Mouse (Mus musculus) megakaryocyte, adult 5-6 weeks (primary cell): ENCODE results near the gene Tmem221. TPM values are rescaled to one million over a fixed set of nuclear protein-coding genes. Genes with fewer than 3 reads are reported as not detected.
A peak's percentile ranks its signal among the peaks of the same experiment; 100 is the strongest.

ENCODE experiments used
- ATAC-seq: 2 replicates; pipeline ENCODE4 v1.8.0; 2016; ENCODE audit warnings: mild to moderate bottlenecking, inconsistent platforms; ENCODE audit not compliant: poor library complexity, severe bottlenecking
- total RNA-seq, 2 experiments: library from RNA; stranded (forward) in 1 of 2; stranded (reverse) in 1 of 2; fragments of 153-499, 151-499 nt in 1 of 2; fragments of 221-1000, 200-1000 nt in 1 of 2; gene quantifications; 2 replicates each; pipeline versions ENCODE4 v1.2.3 to v1.2.4; 2015 to 2017

Tmem221 gene
- total RNA-seq (2015) (1.7 and 1.8 TPM in 2 replicates), total RNA-seq (2017) (0.57 and 0.99 TPM in 2 replicates)

DNA sequence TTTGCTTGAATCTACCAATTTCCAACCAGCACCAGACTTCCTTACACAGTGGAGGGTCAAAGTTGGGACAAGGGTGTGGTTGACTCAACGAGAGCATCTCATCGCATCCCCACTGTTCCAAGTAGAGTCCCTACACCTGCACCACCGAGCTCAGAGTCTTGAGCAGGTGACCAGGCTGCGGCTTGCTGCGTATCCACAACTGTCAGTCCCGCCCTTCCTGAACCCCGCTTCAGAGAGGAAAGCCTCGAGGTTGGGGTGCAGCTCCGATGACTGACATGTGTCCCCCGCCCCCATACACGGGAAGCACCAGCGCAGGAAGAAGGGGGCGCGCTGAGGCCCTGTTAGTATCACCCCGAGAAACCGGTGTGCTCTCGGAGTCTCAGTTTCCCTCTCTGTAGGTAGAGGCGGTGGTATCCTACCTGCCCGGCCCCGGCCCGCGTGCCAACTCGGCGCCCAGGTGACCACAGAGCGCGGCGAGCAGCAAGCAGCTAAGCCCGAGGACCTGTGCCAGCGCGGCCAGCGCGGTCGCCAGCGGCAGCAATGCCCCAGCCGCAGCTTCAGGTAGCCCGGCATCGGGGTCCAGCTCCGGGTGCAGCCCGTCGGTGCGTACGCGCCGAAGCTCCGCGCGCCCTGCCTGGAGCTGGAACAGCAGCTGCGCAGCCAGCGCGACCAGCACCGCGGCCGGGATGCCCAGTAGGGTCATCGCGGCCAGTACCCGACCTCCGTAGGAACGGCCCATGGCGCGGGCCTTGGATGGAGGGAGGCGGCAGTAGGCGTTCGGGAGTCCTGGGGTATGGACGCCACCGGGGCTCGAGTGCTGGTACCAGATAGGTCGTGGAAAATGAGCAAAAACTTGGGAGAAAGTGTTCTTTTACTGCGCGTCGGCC lies at the start of gene Tmem221:
Tmem221 (minus strand) TSS at position 801 of the 887 bp plus-strand sequence.
- no peak for ATAC-seq

DNA sequence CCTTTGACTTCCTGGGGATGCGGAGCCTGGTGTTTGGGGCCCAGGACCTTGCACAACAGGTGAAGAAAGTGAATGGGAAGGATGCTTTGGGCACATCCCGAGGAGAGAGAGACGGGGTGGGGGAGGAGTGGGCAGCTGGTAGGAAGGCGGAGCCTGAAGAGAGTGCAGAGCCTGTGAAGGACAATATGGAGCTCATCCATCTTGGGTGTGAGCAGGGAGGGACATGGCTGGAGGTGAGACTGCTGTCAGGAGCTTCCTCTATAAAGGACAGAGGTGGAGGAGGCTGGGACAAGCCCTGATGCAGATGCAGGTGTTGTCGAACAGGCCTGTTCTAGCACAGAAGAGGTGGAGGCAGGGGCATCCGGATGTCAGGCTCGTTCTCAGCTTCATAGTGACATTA lies 45.4 kb upstream of the Tmem221 start:
- ATAC-seq: no peak

DNA sequence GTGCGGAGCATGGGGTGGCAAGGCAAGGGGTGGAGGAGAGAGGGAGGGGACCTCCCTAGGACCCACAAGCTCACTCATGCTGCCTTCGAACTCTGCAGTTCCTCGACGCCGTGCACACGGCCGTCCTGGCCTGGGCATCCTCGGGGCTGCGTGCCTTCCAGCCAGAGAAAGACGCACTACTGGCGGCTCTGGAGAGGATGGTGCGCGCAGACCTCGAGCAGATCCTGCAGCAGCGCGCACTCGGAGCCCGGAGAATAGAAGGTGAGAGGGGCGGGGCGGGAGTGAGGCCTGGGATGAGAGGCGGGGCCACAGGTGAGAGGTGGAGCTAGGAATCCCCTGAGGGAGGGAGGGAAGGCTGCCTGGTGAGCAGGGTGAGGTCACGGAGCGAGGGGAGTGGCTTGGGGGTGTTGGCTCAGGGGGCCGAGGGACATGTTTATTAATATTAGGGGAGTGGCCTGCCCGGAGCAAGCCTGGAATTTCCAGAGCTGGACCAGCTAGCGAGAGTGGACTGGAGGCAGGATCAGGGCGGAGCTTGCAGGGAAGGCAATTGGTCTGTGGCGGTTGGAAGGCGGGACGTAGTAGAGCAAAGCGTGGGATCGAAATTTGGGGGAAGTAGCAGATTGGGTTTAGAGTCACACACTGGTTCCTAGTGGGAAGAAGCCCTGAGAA lies 44.1 kb upstream of the Tmem221 start:
- ATAC-seq: peak; percentile 61

DNA sequence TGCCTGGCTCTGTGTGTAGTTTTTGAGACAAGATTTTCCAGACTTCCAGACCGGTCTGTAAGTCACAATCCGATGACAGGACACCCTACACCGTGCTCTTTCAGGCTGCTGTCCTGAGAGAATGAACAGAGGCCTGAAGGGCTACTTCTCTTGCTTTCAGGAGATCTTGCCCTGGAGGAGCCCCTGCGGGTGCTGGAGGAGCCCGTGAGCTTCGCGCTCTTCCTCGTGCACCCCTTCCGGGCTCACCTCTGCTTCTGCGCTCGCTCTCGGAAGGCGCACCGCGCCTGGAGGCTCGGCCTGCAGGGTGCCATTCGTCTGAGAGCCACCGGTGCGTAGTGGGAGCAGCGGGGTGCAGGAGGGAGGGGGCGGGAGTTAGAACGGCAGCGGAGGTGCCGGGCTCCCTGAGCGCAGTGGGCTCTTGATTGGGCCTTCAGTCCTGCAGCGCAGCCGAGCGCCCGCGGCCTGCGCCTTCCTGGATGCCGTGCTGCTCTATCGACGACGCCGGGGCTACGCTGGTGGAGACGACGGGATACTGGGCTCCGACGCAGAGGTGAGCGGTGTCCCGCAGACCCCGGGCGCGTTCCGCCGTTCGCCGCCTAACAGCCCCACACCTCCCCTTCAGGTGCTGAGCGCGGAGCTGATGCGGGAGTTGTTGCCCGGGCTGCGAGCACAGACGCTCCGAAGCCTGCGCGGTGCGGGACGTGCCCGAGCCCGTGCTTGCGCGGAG lies 43.4 kb upstream of the Tmem221 start:
- ATAC-seq: peak; percentile 13; the same call in 1 of the 2 replicates

DNA sequence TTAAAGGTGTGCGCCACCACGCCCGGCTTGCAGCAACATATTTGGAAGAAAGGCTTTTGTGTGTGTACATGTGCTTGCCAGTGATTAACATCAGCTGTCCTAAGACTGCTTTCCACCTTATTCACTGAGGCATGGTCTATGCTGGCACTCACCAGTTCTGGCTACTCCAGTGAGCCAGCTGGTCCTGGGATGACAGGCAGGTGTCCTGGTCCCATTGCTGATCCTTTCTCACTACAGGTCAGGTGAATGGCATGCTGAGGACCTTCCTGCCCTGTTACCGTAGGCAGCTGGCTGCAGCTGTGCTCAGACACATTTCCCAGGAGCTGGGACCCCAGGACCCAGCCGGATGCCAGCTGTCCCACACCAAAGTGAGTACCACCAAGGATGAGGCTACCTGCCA lies 40.2 kb upstream of the Tmem221 start:
- ATAC-seq: no peak

DNA sequence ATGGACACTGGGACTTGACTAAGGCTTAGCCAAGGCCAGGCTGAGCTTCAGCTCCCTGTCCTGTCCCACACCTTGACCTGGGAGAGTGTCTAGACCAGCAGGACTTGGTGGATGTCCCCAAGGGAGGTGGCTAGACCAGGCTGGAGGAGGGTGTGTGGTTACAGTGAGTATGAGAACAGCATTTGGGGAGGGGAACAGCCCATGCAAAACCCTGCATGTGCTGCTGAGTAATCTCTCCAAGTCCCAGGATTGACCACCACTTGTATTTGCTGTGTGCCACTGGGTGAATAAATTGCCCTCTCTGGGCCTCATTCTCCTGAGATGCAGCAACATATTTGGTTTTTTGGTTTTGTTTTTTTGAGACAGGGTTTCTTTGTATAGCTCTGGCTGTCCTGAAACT lies 39.7 kb upstream of the Tmem221 start:
- no peak for ATAC-seq

DNA sequence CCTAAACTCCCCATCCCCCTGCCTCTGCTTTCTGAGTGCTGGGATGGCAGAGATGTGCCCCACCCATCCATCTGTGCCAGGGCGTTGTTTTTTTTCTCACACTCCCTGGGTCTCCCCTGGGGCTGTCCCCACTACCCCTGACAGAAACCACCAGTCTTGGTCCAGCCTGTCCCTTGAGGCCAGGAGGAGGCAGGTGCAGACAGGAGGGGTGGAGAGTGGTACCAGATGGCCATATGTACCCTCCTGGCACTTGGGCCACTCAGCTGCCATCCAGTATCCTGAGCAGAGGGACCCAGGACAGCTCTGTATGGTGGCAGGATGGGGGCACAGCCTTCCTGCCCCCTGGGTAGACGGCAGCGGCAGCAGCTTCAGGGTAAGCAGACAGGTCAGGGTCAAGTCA lies 38.8 kb upstream of the Tmem221 start, which contains the start of gene Fam129c:
Fam129c (plus strand) TSS at position 198 of the 400 bp plus-strand sequence.
- no peak for ATAC-seq

DNA sequence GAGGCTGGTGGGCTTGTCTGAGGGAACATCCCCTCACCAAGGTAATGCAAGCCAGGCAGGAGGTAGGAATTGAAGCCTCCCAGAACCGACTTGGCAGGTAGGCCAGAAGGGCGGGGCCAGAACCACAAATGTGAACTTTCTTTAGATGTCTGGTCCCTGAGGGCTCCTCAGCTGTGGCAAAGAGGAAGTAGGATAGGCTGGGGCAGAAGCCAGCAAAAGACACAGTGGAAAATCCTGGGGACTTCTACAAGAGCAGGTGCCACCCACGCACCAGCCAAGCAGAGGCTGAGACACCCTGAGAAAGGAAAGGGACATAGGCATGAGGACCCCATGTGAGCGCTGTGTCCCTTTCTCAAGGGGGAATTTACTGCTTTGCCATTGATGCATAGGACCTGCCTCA lies 38.1 kb upstream of the Tmem221 start:
- ATAC-seq: peak; percentile 19; the same call in 1 of the 2 replicates

DNA sequence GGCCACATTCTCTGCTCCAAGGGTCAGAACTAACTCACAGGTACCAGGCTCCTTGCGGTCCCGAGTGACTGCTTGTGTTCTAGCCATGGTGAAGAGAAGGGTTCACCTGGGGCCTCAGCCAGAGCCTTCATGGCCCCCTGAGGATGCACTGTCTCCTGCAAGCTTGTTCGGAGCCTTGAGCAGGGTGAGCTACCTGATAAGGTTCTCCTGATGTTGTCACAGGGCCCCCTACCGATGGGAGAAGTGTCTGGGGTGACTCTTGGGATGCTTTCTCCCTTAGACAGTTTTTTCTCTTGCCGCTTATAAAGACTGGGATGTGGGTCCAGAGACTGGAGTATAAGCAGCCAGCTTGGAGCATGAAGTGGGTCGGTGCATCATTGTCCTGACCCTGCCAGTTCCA lies 37.7 kb upstream of the Tmem221 start:
- ATAC-seq: no peak

DNA sequence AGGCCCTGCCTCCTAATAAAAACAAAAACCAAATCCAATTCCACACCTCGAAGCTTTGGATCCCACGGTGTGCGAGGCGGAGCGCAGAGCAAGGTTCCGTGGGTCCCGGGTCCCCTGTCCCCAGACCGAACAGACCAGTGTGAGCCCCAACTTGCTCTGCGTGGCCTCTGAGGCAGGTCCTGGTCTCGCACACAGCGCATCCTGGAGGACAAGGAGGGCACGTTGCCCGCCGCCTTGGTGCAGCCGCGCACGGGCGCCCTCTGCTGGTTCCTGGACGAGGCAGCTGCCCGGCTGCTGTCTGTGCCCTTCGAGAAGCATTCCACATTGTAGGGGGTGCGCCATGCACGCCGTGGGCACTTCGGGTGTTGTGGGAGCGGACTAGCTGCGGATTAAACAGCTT lies 37.2 kb upstream of the Tmem221 start:
- peak; percentile 72 for ATAC-seq

DNA sequence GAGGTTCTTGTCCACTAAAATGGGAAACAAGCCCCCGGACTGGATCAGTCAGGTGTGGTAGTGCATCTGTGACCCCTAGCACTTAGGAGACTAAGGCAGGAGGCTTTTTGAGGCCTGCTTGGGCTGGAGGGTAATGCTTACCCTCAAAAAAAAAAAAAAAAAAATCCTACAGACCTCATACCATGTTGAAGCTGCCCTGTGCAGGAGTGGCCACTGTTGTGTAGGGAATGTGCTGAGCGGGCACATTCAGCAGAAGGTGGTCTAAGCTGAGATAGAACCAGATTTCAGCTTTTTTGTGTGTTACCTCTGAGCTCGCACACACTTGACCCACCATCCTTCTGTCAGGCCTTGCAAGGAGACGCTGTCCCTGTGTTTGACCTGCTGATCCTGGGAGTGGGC lies 35.7 kb upstream of the Tmem221 start:
- no peak for ATAC-seq

DNA sequence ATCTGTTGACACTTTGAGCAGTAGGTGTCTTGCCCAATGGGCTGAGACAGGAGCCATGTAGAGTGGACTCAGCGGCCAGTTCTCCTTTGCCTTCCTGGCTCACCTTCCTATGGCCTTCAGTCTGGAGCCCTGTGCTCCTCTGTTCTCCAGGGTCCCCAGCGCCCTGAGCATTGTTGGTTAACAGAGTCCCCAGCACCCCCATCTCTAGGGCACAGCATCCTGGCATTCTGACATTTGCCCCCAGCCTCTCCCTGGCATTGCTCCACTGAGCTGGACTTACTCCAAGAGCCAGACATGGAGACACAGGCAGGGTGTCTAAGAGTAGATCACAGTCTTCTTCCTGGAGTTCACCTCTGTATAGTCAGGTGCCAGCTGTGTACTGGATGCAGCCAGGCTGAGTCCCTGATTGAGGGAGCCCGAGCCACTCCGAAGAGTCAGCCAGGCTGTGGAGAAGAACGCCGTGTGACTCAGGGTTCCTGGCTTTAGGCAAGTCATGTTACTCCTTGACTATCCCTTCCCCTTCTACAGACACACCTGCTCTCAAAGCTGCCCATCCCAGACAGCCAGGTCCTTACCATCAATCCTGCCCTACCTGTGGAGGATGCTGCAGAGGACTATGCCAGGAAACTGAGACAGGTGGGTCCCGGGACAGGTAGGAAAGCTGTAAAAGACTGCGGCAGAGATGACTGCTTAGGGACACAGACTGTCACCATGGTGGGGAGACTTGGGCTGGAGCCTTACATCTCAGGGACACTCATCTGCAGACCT lies 35.1 kb upstream of the Tmem221 start:
- ATAC-seq: no peak

DNA sequence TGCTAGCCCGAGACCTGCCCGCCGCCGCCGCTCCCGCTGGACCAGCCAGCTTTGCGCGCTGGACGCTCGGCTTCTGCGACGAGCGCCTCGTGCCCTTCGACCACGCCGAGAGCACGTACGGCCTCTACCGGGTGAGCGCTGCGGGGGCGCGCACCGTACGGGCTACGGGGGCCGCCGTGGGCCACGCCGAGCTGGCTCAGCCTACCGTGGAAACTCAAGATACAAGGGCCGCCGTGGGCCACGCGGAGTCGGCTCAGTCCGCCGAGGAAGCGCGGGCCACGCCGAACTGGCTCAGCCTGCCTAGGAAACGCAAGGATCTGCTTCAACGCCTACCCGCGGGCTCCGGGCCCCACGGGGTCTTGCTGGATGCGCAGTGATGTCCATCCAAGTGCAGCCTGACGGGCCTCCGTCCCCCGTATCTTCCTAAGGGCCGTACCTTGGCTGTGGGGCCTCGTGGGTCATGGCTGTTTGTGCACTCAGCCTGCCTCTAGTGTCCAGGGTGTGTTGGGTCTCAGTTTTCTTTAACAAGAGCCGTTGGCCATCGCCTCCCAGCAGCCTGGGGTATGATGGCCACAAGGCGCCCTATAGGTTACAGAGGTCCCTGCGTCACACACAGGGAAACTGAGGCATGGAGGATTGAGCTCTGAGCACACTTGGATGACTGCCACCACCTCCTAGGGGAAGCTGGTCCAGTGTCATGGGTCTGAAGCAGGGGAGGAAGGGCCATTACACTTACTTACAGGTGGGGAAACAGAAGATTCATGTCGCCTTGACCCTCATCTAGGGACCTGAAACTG lies 33.9 kb upstream of the Tmem221 start:
- peak; percentile 19; the same call in 1 of the 2 replicates for ATAC-seq

DNA sequence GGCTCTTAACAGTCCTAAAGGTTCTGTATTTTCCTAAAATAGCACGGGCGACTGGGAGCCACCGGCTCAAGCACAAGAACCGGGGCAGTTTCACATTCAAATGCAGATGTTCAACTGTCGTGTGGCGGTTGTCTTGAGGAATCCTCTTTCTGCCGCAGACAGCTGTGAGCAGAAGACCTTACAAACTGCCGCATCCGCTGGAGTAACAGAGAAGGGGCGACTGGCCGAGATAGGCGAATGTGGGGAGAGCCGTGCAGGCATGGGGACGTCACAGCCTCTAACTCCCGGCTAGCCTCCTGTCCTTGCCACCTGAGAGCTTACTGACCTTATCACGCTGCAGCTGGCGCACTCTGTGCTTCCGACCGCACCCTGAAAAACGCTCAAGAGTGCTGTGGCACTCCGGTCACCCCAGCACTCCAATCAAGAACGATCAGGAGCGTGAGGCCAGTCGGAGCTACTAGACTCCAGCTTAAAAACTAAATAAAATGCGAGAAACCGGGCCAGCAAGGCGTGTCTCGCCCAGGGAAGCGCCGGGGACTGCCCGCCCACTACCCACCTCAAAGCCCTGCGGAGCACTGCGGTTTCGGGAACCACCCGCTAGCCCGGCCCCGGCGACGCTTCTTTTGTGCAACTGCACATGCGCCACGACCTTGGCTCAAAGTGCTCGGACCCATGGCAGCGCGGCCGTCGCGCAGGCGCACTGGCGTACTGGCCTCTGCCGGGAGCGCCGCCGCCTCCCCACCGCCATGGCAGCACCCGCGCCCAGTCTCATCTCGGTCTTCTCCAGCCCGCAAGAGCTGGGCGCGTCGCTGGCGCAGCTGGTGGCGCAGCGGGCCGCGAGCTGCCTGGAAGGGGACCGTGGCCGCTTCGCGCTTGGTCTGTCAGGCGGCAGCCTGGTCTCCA lies 33.1 kb upstream of the Tmem221 start, which contains the start of gene Pgls:
Pgls (plus strand) TSS at position 706 of the 903 bp plus-strand sequence.
- peak; percentile 71 for ATAC-seq

DNA sequence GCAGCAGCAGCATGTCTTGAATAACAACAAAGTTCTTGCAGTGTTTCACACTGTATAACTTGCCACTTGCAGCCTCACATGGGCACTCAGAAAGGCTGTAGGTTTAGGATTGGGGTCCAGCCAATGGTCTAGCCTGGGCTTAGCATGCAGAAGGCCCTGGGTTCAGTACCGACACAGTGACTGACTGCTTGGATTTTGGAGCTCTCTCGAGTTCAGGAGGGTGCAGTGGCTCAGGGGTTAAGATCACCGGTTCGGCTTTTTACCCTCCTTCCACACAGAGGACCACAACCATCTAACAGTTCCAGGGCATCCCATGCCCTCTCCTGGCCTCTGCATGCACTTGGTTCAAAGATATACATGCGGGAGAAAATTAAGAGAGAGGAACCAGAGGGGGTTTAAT lies 32.3 kb upstream of the Tmem221 start:
- no peak for ATAC-seq

DNA sequence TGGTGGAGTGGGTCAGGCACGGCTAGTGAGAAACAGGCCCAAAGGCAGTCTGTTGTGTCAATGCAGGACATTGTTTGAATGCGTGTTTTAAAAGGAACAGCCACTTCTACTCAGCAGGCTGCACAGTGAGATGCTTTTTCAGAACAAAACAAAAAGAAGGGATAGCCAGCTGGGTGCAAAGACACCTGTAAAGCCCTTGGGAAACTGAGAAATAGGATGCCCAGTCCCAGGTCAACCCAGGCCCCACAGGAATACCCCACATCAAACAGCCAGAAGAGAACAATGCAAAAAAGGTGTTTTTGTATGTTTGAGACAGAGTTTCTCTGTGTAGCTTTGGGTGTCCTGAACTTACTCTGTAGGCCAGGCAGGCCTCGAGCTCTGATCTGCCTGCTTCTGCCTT lies 30.1 kb upstream of the Tmem221 start:
- no peak for ATAC-seq

DNA sequence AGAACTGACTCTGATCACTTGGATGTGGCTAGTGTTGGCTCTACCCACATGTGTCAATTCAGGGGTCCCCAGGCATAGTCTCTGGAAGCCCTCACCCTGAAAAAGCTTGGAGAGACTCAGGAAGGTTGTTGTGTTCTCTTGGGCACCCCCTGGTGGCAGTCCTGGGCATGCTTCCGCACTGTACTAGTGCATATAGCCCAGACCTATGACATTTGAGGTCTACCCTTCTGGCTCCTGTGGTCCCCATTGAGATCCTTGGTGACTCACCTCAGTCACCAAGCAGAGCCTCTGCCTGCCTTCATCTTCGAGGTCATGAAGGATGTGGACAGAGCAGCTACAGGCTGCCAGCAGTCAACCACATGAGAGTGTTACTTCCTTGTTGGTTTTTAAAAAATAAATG lies 28.2 kb upstream of the Tmem221 start:
- ATAC-seq: peak; percentile 50

DNA sequence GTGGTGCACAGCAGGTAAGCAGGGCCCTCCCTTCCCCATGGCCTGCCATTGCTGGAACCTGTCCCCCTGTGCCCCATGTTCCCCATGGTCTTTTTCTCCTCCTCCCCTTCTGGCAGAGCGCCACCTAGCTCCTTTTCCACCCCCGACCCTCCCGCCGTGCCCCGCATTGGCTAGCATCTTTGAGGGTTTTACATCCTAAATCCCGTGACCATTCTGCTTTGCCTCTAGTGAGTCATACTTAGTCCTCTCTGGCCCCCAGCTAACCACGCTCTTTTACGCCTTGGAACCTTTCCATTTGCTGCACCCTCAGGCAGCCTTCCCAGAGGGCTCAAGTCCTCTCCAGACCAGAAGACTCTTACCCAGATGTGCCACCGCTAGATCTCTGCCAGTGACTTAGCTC lies 21.5 kb upstream of the Tmem221 start:
- ATAC-seq: no peak

DNA sequence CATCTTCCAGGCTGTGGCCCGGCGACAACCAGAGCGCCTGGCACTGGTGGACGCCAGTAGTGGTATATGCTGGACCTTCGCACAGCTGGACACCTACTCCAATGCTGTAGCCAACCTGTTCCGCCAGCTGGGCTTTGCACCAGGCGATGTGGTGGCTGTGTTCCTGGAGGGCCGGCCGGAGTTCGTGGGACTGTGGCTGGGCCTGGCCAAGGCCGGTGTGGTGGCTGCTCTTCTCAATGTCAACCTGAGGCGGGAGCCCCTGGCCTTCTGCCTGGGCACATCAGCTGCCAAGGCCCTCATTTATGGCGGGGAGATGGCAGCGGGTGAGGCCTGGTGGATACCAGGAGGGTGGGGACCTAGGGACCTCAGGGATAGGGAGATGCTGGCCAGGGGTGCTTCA lies 20.8 kb upstream of the Tmem221 start:
- no peak for ATAC-seq
